ENCODE assay signal across 21 mouse cellular contexts in genomic region chr3:102842386-102842785, GRCm38 (mm10). TPM values are rescaled to one million over a fixed set of nuclear protein-coding genes. Genes with fewer than 3 reads are reported as not detected.
DNase-seq lines count a peak whose midpoint lies in the region; ATAC-seq and TF ChIP-seq lines count a peak whose summit lies in the region.
"Had no signal": no experiment of that assay in that cellular context is flagged by ENCODE, and none has a peak within 500 bp of the region (broad histone marks: within the 10 kb centered on the region; RNA-seq: fewer than 3 reads in every experiment).

No protein-coding gene starts in this region.

- TF ChIP-seq CTCF in hindbrain, postnatal 0 days (IDR thresholded peaks at IDR 0.05; ENCODE audit: low read depth) = peak; percentile 53
- peak; percentile 51 for TF ChIP-seq CTCF in Patski (IDR thresholded peaks at IDR 0.05)

- H3K9me3 ChIP-seq in hindbrain, postnatal 0 days (ENCODE audit: low read length) = no peaks in the 10 kb centered on the region
- no peaks in the 10 kb centered on the region for H3K9me3 ChIP-seq in hindbrain, embryonic 14.5 days (ENCODE audit: control insufficient read depth, low read length)
- H3K9me3 ChIP-seq in midbrain, embryonic 14.5 days (ENCODE audit: control insufficient read depth, low read length) = no peaks in the 10 kb centered on the region
- H3K9me3 ChIP-seq in midbrain, embryonic 11.5 days (ENCODE audit: control insufficient read depth, low read length) = no peaks in the 10 kb centered on the region
- H3K9me3 ChIP-seq: embryonic facial prominence, embryonic 12.5 days; limb, embryonic 10.5 days; liver, embryonic 15.5 days; midbrain, embryonic 13.5 days had no signal

- WGBS in hindbrain, postnatal 0 days = 35% methylated on average over 1 of the region's 1 CpGs
- WGBS in hindbrain, embryonic 14.5 days = 59% methylated on average over 1 of the region's 1 CpGs
- WGBS in midbrain, embryonic 14.5 days = 58% methylated on average over 1 of the region's 1 CpGs
- 58% methylated on average over 1 of the region's 1 CpGs for WGBS in midbrain, embryonic 11.5 days

- POLR2A ChIA-PET in Patski (lab: Charles Lee) = no interaction called here

- no peak overlapping the region for H3K4me3 ChIP-seq in hindbrain, postnatal 0 days (ENCODE audit: low read length)
- no peak overlapping the region for H3K4me3 ChIP-seq in hindbrain, embryonic 14.5 days (replicated peaks; ENCODE audit: low read length)
- H3K4me3 ChIP-seq in midbrain, embryonic 14.5 days (replicated peaks; ENCODE audit: low read depth, low read length) = no peak overlapping the region
- no peak overlapping the region for H3K4me3 ChIP-seq in midbrain, embryonic 11.5 days (ENCODE audit: low read depth, low read length)
- H3K4me3 ChIP-seq: embryonic facial prominence, embryonic 12.5 days; limb, embryonic 10.5 days; liver, embryonic 15.5 days; midbrain, embryonic 13.5 days had no signal

- CTCF ChIA-PET in Patski (lab: Charles Lee) = interaction anchor here (0.7 kb wide), 1 partner anchor 12 kb away, joined by 3 read pairs; no protein-coding TSS in a partner anchor

- H3K27ac ChIP-seq in hindbrain, postnatal 0 days = no peak overlapping the region
- no peak overlapping the region for H3K27ac ChIP-seq in hindbrain, embryonic 14.5 days
- H3K27ac ChIP-seq in midbrain, embryonic 14.5 days (replicated peaks; ENCODE audit: low read depth, low read length) = no peak overlapping the region
- H3K27ac ChIP-seq in midbrain, embryonic 11.5 days (ENCODE audit: low read depth, low read length) = no peak overlapping the region
- H3K27ac ChIP-seq: embryonic facial prominence, embryonic 12.5 days; limb, embryonic 10.5 days; liver, embryonic 15.5 days; macrophage; midbrain, embryonic 13.5 days had no signal

- in situ Hi-C loops in Patski (cut with MboI; ENCODE audit: low pct_unique_long_range_greater_than_20kb) = no loop called here

- no peak for ATAC-seq in hindbrain, postnatal 0 days
- ATAC-seq in hindbrain, embryonic 14.5 days (ENCODE audit: low FRiP score) = no peak
- ATAC-seq in midbrain, embryonic 14.5 days (ENCODE audit: low FRiP score, low TSS enrichment) = no peak
- ATAC-seq in midbrain, embryonic 11.5 days (ENCODE audit: low FRiP score) = no peak
- ATAC-seq in Patski = no peak
- no peak for ATAC-seq in erythroblast, adult 5-6 weeks (replicated peaks; ENCODE audit: low FRiP score, poor library complexity, severe bottlenecking)
- ATAC-seq: CD4-positive, CD25-positive, alpha-beta regulatory T cell, adult 4 months; midbrain, embryonic 13.5 days had no signal

- no peak overlapping the region for H3K4me2 ChIP-seq in hindbrain, postnatal 0 days (ENCODE audit: low read depth, low read length)
- no peak overlapping the region for H3K4me2 ChIP-seq in hindbrain, embryonic 14.5 days (replicated peaks)
- no peak overlapping the region for H3K4me2 ChIP-seq in midbrain, embryonic 14.5 days (ENCODE audit: low read length)
- H3K4me2 ChIP-seq in midbrain, embryonic 11.5 days = no peak overlapping the region
- H3K4me2 ChIP-seq: embryonic facial prominence, embryonic 12.5 days; liver, embryonic 15.5 days; midbrain, embryonic 13.5 days had no signal

- no peak overlapping the region for H3K9ac ChIP-seq in hindbrain, postnatal 0 days (replicated peaks; ENCODE audit: low read length)
- H3K9ac ChIP-seq in hindbrain, embryonic 14.5 days = no peak overlapping the region
- no peak overlapping the region for H3K9ac ChIP-seq in midbrain, embryonic 14.5 days (replicated peaks; ENCODE audit: low read length)
- H3K9ac ChIP-seq in midbrain, embryonic 11.5 days (ENCODE audit: low read length) = no peak overlapping the region
- H3K9ac ChIP-seq: embryonic facial prominence, embryonic 12.5 days; liver, embryonic 15.5 days; midbrain, embryonic 13.5 days had no signal

- no peaks in the 10 kb centered on the region for H3K36me3 ChIP-seq in hindbrain, postnatal 0 days (ENCODE audit: insufficient read depth, low read length)
- H3K36me3 ChIP-seq in hindbrain, embryonic 14.5 days (replicated peaks; ENCODE audit: control insufficient read depth, insufficient read depth) = no peaks in the 10 kb centered on the region
- H3K36me3 ChIP-seq in midbrain, embryonic 14.5 days (ENCODE audit: control insufficient read depth, insufficient read depth, low read length) = no peaks in the 10 kb centered on the region
- H3K36me3 ChIP-seq in midbrain, embryonic 11.5 days (ENCODE audit: control insufficient read depth, insufficient read depth, low read length) = no peaks in the 10 kb centered on the region
- H3K36me3 ChIP-seq: embryonic facial prominence, embryonic 12.5 days; limb, embryonic 10.5 days; liver, embryonic 15.5 days; midbrain, embryonic 13.5 days had no signal

- no peaks in the 10 kb centered on the region for H3K27me3 ChIP-seq in hindbrain, postnatal 0 days (ENCODE audit: insufficient read depth, low read length)
- no peaks in the 10 kb centered on the region for H3K27me3 ChIP-seq in hindbrain, embryonic 14.5 days (ENCODE audit: control insufficient read depth, insufficient read depth, low read length)
- no peaks in the 10 kb centered on the region for H3K27me3 ChIP-seq in midbrain, embryonic 14.5 days (ENCODE audit: control insufficient read depth, insufficient read depth, low read length)
- H3K27me3 ChIP-seq in midbrain, embryonic 11.5 days (ENCODE audit: control insufficient read depth, insufficient read depth, low read length) = no peaks in the 10 kb centered on the region
- peaks cover 38% of the 10 kb centered on the region for H3K27me3 ChIP-seq in Patski
- H3K27me3 ChIP-seq: embryonic facial prominence, embryonic 12.5 days; liver, embryonic 15.5 days; midbrain, embryonic 13.5 days had no signal

- no peaks in the 10 kb centered on the region for H3K4me1 ChIP-seq in hindbrain, postnatal 0 days (ENCODE audit: insufficient read depth, low read length)
- H3K4me1 ChIP-seq in hindbrain, embryonic 14.5 days (replicated peaks; ENCODE audit: control insufficient read depth, insufficient read depth, low read length) = no peaks in the 10 kb centered on the region
- H3K4me1 ChIP-seq in midbrain, embryonic 14.5 days (ENCODE audit: control insufficient read depth, insufficient read depth, low read length) = no peaks in the 10 kb centered on the region
- H3K4me1 ChIP-seq in midbrain, embryonic 11.5 days (ENCODE audit: control insufficient read depth, insufficient read depth, low read length) = no peaks in the 10 kb centered on the region
- H3K4me1 ChIP-seq: embryonic facial prominence, embryonic 12.5 days; limb, embryonic 10.5 days; liver, embryonic 15.5 days; midbrain, embryonic 13.5 days had no signal

- DNase-seq in hindbrain, postnatal 0 days (ENCODE audit: low spot score) = peak; percentile 26
- DNase-seq in hindbrain, embryonic 14.5 days (ENCODE audit: low spot score) = no peak
- peak; percentile 4 for DNase-seq in midbrain, embryonic 14.5 days
- no peak for DNase-seq in midbrain, embryonic 11.5 days (ENCODE audit: low spot score, missing footprints)
- DNase-seq in Patski (ENCODE audit: low read depth, low spot score) = no peak
- DNase-seq in gastrocnemius, postnatal 25 days = no peak
- DNase-seq: adrenal gland, postnatal 10 days; cerebellum, adult 9-10 months; kidney, adult 18-20 months; kidney, postnatal 36 days; layer of hippocampus, postnatal 36 days; right cerebral cortex, postnatal 25 days had no signal

RNA-seq across cellular contexts. Expression of gene Tshb, which starts 59.9 kb away (rescaled TPM):
- total RNA-seq in hindbrain, postnatal 0 days (2014; rRNA removed) = not detected in 2 replicates
- polyA plus RNA-seq in hindbrain, postnatal 0 days (2015; fragmentation: Nextera tagmentation; extraction: Ambion mirVana) = 0.39 and 0.71 TPM in 2 replicates
- 0.31 and 0.50 TPM in 2 replicates for polyA plus RNA-seq in hindbrain, embryonic 14.5 days (2014; fragmentation: Nextera tagmentation; extraction: Ambion mirVana)
- polyA plus RNA-seq in midbrain, embryonic 14.5 days (2014; fragmentation: Nextera tagmentation; extraction: Ambion mirVana) = 0.32 and 0.72 TPM in 2 replicates
- polyA plus RNA-seq in midbrain, embryonic 11.5 days (2014; fragmentation: Nextera tagmentation; extraction: Ambion mirVana) = 0.03 and 0.20 TPM in 2 replicates
- not detected for polyA plus RNA-seq in Patski (2021)
- not detected for total RNA-seq in gastrocnemius, postnatal 25 days (2021)
- total RNA-seq in erythroblast, adult 5-6 weeks (2015; ENCODE audit: low replicate concordance) = not detected in 2 replicates
- total RNA-seq in erythroblast, adult 5-6 weeks (2017; ENCODE audit: low replicate concordance) = not detected in 2 replicates
- total RNA-seq: adrenal gland, postnatal 10 days; gastrocnemius, postnatal 4 days; layer of hippocampus, postnatal 36 days had no signal
- polyA plus RNA-seq: CD4-positive, CD25-positive, alpha-beta regulatory T cell, adult 4 months; liver, embryonic 15.5 days; macrophage; urinary bladder, adult 2 months had no signal

Comparison
In these comparisons a context has a peak if more than half of its experiments do, and no peak if none do; other contexts are left out.
1. DNase-seq: peak in hindbrain, postnatal 0 days (single experiment) and midbrain, embryonic 14.5 days (single experiment); none in hindbrain, embryonic 14.5 days (single experiment), midbrain, embryonic 11.5 days (single experiment), Patski (single experiment) and gastrocnemius, postnatal 25 days (single experiment).